Mouse (Mus musculus): Measurements from ENCODE around the gene Ccdc69.

The Ccdc69 gene

GRCm38 (mm10) chr11:55008230-55008629, 69.7 kb downstream of the Ccdc69 start:
- no peak for DNase-seq (ENCODE audit: low spot score)

GRCm38 (mm10) chr11:55005684-55006083, 72.2 kb downstream of the Ccdc69 start:
- DNase-seq (ENCODE audit: low spot score), result no peak

- no peak for DNase-seq (ENCODE audit: low spot score)
Measured at GRCm38 (mm10) chr11:55004970-55005502, 72.9 kb downstream of the Ccdc69 start.

All from ovary, postnatal 10 days (tissue).